Mouse (Mus musculus): ENCODE results near the gene Capn12.

Capn12 gene

DNA sequence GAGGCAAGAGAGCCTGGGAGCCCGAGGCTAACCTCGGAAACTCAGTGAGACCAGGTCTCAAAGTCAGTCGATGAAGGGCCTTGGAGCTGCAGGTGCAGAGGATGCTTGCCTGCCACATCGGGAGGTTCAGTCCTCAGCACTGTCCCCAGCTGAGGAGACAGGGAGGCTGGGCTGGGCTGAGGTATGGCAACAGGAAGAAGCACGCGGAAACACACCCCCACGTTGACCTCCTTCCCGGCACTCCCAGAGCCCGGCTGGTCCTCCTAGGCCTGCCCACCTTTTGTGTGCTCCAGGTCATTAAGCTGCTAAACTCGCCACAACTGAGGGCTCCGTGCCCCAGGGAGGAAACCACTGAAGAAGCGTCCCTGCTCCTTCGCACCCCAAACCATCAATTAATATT is at the start of gene Capn12:
Capn12 (plus strand) TSS at position 224 of the 400 bp plus-strand sequence.
- DNase-seq = no peak

DNA sequence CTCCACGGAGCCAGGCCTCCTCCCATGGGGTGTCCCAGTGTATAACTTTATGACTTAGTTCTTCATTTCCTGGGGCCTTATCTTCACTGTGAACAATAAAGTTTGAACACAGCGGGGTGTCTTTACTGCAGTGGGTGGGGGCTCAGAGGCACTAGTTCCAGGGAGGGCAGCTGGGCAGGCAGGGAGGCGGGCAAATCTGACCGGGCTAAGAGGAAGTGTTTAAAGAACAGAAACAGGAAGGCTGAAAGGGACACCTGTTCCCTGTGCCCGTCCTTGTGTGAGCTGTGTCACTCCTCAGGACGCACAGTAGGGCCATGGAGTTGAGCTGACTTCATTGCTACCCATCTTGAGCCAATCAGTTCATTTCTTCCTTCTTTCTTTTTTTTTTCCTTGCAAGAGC is 49.1 kb upstream of the Capn12 start:
- no peak for DNase-seq

GRCm38 (mm10) chr7:28833723-28834347 is 47.4 kb upstream of the Capn12 start, which contains the start of gene Lgals4:
Gene Lgals4 (plus strand): TSS chr7:28833854.
- DNase-seq = no peak

GRCm38 (mm10) chr7:28836936-28837335 is 44.3 kb upstream of the Capn12 start:
- DNase-seq = no peak

DNA sequence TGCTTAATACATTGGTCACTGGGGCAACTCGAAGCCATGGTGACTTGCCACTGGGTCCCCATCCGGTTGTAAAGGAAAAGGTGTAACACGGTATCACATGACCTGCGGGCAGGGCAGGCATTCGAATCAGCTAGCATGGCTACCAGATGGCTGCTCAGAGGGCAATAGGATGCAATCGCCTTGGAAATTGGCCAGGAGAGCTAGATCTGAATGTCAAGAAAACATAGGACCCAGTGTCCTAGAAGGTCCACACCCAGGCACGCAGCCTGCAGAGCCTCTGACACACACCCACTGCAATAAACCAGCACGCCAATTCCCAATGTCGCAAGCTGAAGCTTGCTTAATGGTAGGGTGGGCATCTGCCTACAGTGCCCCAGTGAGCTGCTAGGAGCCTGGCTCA is 42.9 kb upstream of the Capn12 start:
- DNase-seq = no peak

DNA sequence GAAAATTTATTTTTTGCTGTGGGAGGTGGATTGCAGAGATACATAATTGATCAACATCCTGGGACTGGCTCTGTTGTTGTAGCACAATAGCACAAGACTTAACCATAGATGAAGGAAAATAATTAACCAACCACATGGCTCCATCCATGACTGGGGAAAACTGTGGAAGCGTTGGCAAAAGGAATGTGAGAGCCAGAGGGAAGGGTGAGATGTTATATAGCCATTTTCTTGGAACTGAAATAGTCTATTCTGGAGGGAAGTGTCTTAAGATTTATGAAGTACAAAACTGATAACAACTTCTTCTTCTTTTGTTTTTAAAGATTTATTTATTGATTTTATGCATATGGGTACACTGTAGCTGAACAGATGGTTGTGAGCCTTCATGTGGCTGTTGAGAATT is 33.9 kb upstream of the Capn12 start:
- no peak for DNase-seq

GRCm38 (mm10) chr7:28849700-28850236 is 31.5 kb upstream of the Capn12 start:
- peak; percentile 25 for DNase-seq

- DNase-seq = no peak
These were observed 30.6 kb upstream of the Capn12 start for GRCm38 (mm10) chr7:28850642-28851041.

DNA sequence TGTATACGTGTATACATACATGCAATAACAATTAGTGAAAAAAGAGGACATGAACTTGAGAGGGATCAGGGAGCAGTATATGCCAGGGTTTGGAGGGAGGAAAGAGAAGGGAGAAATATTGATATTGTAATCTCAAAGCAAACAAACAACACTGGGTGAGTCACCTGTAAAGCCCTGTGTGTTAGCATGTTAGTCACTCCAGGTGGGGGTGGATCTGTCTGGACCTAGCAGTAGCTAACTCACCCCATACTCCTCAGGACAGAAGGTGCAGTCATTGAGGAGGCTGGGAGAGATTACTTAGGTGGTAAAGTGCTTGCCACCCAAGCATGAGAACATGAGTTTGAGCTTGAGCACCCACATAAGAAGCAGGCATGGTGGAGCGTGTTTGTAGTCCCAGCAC is 21.3 kb upstream of the Capn12 start:
- no peak for DNase-seq

DNA sequence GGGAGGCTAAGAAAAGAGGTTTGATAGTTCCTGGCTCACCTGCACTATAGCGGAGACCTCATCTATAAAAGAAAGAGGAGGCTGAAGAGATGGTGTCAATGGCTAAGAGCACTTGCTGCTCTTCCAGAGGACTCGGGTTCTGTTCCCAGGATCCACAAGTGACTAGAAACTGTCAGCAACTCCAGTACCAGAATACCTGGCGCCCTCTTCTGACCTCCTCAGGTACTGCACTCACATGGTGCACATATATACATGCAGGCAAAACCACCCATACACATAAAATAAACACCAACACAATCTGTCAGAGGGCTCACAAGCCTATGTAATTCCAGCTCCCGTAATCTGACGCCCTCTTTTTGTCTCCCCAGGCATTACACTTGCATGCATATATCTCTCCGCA is 20.3 kb upstream of the Capn12 start:
- DNase-seq = no peak

GRCm38 (mm10) chr7:28862817-28863499 is 18.3 kb upstream of the Capn12 start:
- DNase-seq = no peak

- DNase-seq = no peak
These were observed 17.7 kb upstream of the Capn12 start, which contains the start of gene Lgals7 for GRCm38 (mm10) chr7:28863540-28863939. Gene Lgals7 (plus strand): TSS chr7:28863853.

DNA sequence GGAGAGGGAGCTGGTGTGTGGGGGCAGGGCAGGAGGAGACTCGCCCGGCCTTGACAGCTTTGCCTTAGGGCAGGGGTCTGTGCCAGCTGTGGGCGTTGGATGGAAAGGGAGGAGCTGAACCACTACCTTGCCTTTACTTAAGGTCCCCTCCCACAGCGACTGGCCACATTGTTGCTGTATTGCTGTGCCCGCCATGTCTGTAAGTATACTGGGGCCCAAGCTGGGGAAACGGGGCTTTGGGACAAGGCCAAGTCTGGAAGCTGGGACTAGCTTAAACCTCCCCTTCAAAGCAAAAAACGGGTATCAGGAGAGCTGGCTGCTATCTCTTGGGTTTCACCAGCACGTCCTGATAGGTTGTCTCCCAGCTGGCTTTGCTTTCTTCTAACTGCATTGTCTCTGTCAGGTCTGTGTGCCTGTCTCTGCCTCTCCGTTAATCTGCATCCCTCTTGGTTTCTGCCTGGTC is 16.9 kb upstream of the Capn12 start:
- no peak for DNase-seq

- DNase-seq = peak; percentile 85
These were observed 15.5 kb upstream of the Capn12 start for GRCm38 (mm10) chr7:28865481-28866300.

DNA sequence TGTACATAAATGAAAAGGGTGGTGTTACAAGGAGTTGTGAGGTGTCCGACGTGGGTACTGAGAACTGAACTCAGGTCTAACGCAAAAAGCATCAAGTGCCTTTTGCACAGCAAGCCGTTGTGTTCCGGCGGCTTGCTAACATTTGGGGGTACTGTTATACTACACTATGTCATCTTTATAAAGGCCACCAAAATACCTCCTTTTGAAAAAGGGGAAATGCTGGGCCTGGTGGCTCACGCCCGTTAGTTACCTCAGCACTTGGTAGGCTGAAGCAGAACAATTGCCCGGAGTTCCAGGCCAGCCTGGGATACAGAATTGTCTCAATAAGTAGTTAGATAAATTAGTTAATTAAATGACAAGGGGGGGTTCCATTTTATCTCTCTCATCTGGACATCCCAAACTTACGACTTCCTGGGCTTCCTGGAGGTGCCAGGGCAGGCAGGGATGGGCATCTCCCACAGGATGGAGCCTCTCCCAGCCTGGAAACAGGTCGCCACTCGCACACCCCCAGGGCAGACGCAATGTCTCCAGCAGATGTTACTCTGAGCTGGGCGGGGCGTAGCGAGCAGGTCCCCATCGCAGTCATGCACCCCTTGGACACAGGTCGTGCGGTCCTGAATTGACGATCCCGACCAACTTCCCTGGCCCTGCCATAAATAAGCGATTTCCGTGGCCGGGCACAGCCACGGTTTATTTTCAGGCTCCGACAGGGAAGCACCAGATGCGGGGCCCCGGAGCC is 14.3 kb upstream of the Capn12 start:
- DNase-seq = no peak

- DNase-seq = peak; percentile 75
These were observed 13.5 kb upstream of the Capn12 start for GRCm38 (mm10) chr7:28867508-28868340.

GRCm38 (mm10) chr7:28870901-28871664 is 10.1 kb upstream of the Capn12 start:
- no peak for DNase-seq

- no peak for DNase-seq
These were observed 6.7 kb upstream of the Capn12 start for GRCm38 (mm10) chr7:28874565-28874964.

GRCm38 (mm10) chr7:28876099-28876498 is 5.1 kb upstream of the Capn12 start:
- DNase-seq = no peak

- no peak for DNase-seq
These were observed 4.1 kb upstream of the Capn12 start for GRCm38 (mm10) chr7:28877155-28877554.

DNA sequence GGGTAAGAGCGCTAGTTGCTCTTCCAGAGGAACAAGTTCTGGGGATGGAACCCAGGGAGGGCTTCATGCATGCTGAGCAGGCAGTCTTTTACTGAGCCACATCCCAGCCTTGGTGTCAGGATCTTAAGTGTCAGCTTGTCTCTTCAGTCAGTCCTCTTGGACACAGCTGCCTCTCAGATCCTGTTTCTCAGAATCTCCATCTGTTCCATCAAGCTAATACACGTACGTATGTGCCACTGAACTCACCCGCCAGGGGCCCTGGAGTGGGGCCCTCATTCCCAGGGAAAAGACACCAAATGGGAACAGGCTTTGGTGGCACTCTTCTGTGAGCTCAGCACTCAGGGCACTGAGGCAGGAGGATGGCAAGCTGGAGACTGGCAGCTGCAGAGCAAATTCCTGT is 3.4 kb upstream of the Capn12 start:
- no peak for DNase-seq

All from embryo, embryonic 11 days (tissue).